Mouse (Mus musculus) testis, postnatal 14 days (tissue): Measurements from ENCODE around the gene Dynlt1b.
"Not testable (repeated sequence)": the region's sequence is repeated elsewhere in the genome, so short reads cannot be mapped to it uniquely, and the experiment has no call there.

ENCODE experiments used
- DNase-seq: peaks from one replicate; pipeline ENCODE4 v3.0.0; 2021; ENCODE audit warnings: low spot score

The Dynlt1b gene

DNA sequence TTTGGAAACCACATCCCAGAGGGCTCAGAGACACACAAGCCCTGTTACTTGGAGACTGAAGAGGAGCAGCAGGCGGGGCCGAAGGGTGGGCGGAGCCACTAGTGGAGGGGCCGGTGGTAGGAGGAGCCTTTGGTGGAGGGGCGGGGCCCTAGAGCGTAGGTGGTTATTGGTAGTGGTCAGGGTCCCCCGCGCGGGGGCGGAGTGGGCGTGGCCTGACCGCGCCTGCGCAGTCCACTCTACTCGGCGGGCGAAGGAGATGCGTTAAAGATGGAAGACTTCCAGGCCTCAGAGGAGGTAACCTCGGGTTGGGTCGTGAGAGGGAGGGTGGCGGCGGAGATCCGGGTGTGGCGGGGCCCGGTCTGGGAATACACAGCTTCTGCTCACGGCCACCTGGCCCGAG, at the start of gene Dynlt1b:
Gene Dynlt1b (plus strand): TSS at position 168 of the 400 bp plus-strand sequence.
- DNase-seq: peak; percentile 100

DNA sequence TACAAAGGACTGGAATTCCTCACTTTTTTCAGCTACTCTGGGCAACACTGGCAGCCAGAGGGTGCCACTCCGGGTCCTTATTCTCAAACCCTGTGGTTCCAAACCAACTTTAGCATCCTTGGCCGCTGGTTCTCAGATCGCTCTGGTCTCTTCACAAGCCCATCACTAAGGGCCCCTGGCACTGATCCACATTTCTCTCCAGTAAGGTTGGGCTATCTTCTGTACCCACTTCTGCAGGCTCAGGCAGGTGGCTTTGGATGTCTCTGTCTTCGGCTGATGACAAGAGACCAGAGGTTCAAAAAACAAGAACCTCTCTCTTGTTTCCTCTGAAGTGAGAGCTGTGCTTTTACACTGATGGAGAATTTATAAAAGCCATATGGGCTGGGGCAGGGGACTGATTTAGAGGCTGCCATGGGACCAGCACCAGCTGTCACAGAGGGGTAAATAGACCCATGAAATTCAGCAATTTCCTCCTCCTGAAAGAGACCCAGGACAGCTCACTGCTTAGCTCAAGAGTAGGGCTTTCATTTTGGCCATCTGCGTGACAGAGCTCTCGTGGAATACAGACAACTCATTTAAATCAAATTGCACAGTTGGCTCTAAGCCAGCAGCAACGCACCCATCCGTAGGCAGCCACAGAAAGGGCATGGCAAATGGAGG, 49.6 kb upstream of the Dynlt1b start:
- not testable (repeated sequence) for DNase-seq

DNA sequence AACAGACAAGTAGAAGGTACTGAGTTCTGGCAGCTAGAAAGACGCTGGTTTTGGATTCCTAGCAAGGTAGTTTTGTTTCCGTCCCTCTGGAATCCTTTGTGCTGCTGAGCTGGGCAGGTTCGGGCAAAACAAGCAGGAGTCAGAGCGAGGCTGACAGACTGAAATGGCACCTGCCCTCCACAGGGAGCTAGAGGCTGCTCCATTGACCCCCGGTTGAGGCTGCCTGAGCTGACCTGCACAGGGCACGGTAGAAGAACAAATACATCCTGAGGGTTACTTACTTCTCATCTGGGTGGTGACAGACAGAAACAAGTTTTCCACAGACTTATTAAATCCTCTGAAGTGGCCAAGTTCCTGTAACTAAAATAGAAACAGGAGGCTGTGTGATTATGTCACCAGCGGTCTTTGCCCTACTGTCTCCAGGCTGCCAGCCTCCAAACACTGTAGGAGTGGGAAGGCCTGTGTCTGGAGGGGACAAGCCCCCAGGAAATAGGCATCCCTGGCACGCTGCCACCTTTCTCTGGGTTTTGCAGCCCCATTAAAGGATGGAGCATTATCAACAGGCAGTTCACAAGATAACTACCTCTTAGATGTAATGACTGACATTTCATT, 48.7 kb upstream of the Dynlt1b start:
- DNase-seq: not testable (repeated sequence)

DNA sequence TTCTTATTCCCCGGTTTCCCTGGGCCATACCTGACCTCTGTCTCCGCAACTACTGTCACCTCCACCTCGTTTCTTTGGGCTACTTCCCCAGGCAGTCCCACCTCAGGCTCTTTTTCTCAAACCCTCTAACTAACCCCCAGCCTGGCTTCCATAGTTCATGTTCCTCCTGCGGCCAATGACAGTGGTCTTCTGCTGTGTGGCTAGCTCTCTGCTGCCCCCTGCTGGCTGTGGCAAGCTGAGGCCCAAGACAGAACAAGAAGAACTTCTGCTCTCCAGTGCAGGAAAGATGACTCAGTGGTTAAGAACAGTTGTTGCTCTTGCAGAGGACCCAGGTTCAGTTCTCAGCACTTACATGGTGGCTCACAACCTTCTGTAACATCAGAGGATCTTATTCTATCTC, 43.0 kb upstream of the Dynlt1b start:
- DNase-seq: not testable (repeated sequence)

DNA sequence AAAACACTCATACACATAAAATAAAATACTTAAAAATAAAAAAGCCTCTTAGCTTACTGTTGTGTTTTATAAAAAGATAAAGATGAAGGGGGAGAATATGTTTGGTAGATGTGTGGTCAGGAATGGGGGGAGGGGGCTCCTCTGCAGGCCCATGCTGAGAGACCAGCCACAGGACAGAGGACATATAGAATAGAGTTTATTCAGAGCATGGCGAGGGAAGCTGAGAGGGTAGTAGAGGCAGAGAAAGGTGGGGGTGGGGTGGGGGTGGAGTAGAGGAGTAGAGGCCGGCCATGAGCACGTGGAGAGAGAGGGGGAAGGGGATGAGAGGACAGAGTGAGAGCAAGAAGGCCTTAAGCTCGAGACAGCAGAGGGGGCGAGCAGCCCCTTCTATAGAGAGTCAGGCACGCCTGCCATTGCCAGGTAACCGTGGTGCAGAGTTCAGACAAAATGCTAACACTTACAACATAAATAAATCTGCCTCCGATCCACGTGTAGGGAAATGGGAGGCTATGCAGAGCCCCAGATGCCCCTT, 42.5 kb upstream of the Dynlt1b start:
- not testable (repeated sequence) for DNase-seq

DNA sequence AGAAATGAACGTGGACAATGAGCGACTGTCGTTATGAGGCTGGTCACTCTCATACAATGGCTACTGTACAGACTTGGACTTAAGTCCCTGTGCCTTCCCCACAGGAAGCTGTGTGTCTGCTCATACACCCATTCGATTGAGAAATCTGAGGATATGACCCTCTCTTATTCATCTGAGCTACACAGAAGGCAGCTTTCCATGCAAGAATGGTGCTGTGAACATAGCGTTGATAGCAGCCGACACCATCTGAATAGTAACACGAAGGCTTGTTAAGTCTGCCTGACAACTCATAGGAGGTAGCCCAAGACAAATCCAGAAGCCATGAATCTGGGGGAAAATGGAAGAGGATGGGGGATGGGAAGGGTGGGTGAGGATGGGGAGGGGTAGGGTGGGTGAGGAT, 40.4 kb upstream of the Dynlt1b start:
- DNase-seq: not testable (repeated sequence)

DNA sequence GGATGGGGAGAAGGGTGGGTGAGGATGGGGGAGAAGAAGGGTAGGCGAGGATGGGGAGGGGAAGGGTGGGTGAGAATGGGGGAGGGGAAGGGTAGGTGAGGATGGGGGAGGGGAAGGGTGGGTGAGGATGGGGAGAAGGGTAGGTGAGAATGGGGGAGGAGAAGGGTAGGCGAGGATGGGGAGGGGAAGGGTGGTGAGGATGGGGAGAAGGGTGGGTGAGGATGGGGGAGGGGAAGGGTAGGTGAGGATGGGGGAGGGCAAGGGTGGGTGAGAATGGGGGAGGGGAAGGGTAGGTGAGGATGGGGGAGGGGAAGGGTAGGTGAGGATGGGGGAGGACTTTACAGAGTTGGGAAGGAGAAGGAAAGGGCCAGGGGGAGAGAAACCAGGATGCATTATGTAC, 39.2 kb upstream of the Dynlt1b start:
- not testable (repeated sequence) for DNase-seq

DNA sequence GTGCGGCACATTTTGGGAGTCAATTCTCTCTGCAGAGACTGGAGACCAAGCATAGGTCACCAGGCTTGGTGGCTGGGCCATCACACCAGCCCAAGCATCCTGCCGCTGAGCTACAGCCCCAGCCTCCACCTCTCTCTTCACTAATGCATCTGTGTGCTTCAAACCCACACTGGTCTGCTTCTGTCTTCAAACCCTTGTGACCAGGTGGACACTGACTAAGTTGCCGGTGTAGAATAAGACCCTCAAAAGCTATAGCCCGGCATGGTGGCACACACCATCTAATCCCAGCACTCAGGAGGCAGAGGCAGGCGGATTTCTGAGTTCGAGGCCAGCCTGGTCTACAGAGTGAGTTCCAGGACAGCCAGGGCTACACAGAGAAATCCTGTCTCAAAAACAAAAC, 38.2 kb upstream of the Dynlt1b start:
- DNase-seq: not testable (repeated sequence)

DNA sequence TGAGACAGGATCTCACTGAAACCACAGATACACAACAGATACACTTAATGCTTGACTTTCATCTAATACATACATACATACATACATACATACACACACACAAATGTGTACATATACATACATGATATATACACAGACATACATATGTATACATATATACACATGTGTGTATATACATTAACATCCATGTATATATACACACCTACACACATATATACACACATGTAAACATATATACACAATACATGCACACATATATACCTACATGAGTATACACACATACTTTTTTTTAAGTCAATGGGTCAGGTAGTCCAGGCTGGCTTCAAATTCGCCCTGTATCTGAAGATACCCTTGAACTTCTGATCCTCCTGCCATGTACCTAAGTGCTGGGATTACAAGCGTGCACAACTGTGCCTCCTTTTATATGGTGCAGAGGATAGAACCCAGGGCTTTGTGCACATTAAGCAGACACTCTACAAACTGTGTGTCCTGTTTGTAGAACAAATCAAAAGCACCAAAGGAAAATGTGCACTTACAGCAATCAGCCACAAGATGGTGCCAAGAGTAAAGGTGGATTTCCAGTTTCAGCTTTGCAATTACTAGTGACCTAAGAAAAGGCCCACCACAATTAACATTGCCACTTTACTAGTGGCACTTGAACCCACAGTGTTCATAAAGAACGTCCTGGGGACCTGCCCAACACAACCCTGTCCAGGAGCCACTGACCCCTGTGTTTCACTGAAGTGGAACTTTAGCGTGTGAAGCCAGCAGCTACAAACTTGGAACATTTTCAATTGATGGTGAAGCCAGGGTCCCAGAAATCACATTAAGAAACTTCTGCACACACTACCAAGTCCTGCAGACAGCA, 37.2 kb upstream of the Dynlt1b start:
- DNase-seq: not testable (repeated sequence)

DNA sequence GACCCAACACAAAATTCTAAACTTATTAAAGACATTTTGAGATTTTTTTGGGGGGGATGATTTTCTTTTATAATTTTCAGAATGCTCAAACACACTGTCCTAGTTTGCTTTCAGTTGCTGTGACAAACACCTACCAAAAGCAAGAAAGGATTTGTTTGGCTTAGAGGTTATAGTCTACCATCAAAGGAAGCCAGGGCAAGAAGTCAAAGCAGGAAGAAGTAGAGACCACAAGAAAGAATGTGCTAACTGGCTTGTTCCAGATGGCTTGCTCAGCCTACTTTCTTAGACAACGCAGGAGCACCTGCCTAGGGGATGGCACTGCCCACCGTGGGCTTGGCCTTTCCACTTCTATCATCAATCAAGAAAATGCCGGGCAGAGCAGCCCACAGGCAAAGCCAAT, 31.8 kb upstream of the Dynlt1b start:
- DNase-seq: not testable (repeated sequence)

DNA sequence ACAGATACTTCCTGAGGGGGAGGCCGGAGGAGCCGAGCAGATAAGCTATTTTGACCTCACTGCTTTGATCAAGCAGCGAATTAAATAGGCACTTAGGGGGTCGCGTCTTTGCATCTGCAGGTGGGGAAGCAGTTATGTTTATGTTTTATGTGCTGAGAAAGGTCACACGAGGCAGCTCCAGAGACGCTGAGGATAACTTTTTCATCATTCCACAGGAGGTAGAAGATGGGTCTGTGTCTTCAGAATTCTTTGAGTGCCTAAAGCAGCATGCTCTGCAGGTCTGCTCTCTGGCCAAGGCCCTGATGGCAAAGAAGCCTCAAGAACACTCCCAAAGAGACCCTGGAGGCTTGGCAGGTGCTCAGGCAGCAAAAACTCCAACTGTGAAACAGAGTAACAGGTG, 31.1 kb upstream of the Dynlt1b start:
- not testable (repeated sequence) for DNase-seq

DNA sequence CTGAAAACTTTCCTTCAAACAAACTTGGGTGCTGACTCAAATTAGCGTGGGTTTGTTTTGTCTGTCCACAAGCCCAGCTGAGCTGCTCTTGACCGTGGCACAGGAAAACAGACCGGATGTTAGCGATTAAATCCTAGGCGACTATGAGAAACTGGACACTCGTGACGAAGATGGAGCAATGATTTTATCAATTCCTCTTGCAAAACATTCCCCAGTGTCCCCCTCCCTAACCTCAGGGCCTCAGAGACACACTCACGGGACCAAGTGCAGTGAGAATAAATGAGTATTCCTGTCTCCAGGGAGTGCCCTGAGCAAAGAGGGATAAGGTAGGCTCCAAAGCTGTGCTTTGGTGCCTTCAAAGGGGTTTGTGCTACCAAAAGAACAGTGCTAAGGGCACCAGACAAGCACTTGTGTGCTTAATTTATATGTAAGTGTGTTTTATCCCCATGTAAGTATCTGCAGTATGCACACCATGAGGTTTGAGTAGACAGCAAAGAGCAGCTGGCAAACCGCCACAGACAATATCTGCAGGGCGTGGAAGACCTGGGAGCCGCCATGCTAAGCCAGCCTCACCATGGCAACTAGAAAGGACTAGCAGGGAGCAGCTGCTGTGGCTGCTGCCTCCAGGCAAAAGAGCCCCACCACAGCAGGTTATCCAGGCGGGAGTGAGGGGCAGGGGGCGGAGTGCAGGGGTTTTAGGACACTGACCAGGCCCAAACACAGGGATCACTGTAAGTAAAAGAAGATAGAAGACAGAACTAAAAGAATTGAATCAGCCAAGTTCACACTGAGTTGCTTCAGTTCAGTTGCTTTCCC, 30.4 kb upstream of the Dynlt1b start:
- DNase-seq: not testable (repeated sequence)

DNA sequence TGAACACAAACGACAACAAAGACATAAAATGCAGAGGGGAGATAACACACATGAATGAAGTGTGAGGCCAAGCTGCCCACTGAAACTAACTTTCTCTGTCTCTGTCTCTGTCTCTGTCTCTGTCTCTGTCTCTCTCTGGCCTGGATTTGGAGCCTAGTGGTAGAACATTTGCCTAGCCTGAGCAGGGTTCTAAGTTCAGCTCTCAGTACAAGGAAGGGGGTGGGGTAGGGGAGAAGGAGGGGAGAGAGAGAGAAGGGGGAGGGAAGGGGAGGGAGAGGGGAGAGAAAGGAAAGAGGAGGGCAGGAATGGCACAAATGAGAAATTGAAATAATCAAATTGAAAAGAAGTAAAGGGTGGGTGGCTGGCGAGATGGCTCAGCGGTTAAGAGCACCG, 29.8 kb upstream of the Dynlt1b start:
- not testable (repeated sequence) for DNase-seq

DNA sequence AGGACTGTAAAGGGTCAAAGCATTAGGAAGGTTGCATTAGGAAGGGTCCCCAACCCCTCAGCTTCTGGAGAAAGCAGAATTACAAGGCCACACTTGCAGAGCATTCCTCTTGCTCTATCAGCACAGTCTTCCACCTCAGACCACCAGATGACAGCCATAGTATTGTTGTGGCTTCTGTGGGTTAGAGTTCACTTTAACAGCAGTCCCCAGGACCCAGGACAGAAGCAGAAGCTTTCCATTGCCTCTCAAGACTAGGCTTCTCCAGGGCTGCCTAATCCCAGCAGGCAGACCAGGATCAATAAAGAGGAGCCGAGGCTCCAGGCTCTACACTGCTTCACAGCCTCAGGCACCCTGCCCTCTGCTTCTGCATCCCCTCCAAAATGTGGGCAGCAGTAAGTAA, 25.4 kb upstream of the Dynlt1b start:
- not testable (repeated sequence) for DNase-seq

DNA sequence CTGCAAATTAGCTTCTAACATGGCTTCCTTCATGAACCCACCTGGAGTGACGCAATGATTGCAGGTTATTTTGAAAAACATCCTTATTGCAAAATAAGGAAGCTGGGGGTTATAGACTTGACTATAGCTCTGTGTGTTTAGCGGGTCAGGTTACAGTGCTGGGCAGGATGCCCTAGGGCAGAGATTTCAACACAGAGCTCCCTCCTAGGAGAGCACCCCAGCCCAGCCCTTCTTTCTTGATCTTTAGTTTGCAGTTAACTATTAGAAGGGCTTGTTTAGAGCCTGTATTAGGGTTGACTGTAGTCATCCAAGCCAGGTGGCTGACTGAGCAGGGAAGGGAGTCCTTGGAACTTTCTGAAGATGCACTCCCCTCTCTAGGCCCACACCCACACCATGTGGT, 22.9 kb upstream of the Dynlt1b start:
- DNase-seq: not testable (repeated sequence)

DNA sequence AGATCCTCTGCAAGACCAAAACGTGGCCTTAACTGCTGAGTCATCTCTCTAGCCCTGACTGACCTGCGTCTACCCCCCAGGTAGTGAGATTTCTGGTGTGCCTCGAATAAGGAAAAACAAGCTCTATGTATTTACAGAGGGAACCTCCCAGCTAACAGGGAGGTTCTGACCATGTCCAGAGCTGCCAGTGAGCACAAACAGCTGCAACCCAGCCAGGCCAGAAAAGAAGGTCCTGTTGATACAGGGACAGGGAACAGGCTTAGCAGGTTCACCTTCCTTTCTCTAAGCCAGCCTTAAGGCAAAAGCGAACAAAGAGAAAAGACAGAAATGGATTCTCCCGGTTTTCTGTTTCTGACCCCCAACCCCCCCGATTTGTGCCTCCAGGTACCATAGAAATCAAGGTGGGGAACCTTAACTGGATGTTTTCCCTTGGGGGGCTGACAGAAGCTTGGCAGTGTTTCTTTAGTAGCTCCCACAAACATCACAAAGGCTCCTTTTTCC, 19.1 kb upstream of the Dynlt1b start:
- not testable (repeated sequence) for DNase-seq

DNA sequence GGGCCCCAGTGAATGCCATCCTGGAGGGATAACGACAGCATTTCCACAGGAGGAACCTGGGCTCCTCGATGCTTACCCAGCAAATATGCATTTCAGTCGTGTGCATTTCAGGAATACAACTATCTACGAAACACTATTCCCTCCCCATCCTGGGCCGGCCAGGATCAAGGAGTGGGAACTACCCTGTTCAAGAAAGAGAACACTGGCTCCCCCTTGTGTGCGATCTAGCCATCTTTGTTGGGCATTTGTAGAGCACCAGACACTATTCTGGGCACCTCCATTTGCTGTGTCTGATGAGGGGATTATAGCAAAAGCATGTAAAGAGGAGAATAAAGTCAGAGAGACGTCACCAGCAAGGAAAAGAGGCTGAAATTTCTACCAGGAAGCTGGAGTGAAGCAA, 12.8 kb upstream of the Dynlt1b start:
- not testable (repeated sequence) for DNase-seq

DNA sequence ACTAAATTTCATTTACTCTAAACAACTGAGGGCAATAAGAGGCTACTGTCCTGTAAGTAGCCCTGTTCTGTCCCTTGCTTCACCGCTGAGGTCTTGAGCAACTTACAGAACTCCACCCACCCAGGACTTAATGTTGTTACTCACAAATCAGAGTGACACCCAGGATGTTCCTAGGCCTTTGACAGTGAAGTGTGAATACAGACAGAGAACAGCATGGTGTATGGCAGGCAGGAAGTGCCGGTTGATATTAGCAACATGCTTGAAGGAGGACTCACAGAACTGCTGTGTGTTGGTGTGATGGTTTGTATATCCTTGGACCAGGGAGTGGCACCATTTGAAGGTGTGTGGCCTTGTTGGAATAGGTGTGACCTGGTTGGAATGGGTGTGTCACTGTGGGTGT, 9.4 kb upstream of the Dynlt1b start:
- DNase-seq: not testable (repeated sequence)

DNA sequence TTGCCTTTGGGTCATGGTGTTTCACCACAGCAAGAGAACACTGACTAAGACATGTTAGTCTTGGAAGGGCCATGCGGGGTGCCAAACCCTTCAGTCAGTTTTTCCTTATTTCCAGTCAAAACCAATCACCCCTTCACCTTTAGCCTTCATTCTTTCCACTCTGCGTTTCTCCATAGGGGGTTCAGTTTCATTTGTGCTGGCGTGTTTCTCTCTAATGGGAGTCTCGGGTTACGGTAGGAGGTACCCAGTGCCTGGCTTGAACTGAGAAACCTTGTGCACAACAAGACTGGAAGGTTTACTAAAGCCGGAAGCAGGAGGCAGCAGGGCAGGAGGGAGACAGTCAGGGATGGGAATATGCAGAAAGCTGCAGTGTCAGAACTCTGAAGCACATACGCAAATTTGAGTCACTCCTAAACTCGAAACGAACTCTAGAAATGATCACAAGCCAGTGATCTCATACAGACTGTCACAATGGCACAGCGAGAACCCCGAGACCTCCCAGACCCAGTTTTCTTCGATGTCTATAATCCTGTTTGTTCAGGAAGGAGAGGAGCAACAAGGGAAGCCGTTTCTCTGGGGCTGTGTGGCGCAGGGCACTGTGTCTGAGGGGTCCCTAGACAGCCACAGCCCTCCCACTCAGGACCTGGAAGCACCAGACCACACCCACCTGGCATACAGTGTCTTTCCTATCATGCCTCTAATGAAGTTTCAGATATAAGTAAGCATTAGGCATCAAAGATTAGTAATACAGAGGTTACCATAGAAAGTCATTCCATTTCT, 8.2 kb upstream of the Dynlt1b start:
- not testable (repeated sequence) for DNase-seq

DNA sequence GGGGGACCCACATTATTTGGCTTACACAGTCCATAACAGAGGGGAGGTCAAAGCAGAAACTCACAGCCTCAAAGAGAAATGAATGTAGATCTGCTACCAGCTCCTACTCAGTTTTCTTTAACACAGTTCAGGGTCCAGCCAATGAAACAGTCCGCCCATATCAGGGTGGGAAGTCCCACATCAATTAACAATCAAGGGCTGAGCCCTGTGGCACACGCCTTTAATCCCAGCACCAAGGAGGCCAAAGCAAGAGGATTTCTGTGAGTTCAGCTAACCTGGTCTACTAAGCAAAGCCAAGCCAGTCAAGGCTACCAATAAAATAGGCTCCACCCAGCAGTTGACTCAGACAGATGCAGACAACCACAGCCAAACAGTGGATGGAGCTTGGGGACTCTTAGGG, 7.5 kb upstream of the Dynlt1b start:
- DNase-seq: not testable (repeated sequence)

DNA sequence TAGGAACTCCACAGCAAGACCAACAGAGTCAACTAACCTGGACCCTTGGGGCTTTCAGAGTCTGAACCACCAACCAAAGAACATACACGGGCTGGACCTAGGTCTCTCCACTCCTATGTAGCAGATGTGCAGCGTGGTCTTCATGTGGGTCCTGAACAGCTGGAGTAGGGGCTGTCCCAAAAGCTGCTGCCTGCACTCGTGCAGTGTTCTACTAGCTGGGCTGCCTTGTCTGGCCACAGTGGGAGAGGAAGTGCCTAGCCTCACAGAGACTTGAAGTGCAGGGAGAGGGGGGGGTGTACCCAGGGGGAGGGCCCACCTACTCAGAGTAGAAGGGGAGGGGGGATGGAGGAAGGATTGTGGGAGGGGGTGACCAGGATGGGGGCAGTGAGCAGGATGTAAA, 7.1 kb upstream of the Dynlt1b start:
- DNase-seq: not testable (repeated sequence)
